Comparison of ENCODE assay signal across 14 mouse cellular contexts in the genomic region with DNA sequence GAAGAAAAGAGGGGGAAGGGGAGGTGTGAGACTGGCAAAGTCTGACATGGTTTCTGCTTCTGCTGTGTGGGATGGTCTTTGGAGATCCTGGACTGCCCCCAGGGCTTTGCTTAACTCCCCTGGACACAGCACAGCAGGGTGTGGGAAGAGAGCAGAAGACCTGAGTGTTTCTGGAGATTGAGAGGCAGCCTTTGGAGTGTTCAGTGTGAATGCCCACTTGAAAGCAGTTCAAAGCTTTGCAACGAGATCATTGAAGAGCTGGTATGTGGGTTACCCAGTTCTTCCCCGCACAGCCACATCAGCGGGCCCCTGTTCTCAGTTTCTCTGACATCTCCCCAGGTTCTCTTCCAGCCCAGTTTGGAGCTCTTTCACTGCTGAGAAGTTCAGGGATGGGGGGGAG. TPM values are rescaled to one million over a fixed set of nuclear protein-coding genes. Genes with fewer than 3 reads are reported as not detected.
DNase-seq lines count a peak whose midpoint lies in the region; ATAC-seq lines count a peak whose summit lies in the region.
"Had no signal": no experiment of that assay in that cellular context is flagged by ENCODE, and none has a peak within 500 bp of the region (broad histone marks: within the 10 kb centered on the region; RNA-seq: fewer than 3 reads in every experiment).

No protein-coding gene starts in this region.

- 40% methylated on average over 3 of the region's 3 CpGs for WGBS in hindbrain, embryonic 15.5 days
- 50% methylated on average over 3 of the region's 3 CpGs for WGBS in hindbrain, embryonic 12.5 days
- WGBS in neural tube, embryonic 12.5 days, result 57% methylated on average over 3 of the region's 3 CpGs
- WGBS in forebrain, embryonic 15.5 days, result 11% methylated on average over 3 of the region's 3 CpGs
- 69% methylated on average over 3 of the region's 3 CpGs for WGBS in neural tube, embryonic 13.5 days

- H3K27me3 ChIP-seq in hindbrain, embryonic 15.5 days, result no peaks in the 10 kb centered on the region
- H3K27me3 ChIP-seq in hindbrain, embryonic 12.5 days, result no peaks in the 10 kb centered on the region
- H3K27me3 ChIP-seq in neural tube, embryonic 12.5 days (replicated peaks), result no peaks in the 10 kb centered on the region
- no peaks in the 10 kb centered on the region for H3K27me3 ChIP-seq in forebrain, embryonic 15.5 days
- H3K27me3 ChIP-seq in neural tube, embryonic 13.5 days, result no peaks in the 10 kb centered on the region

- H3K9ac ChIP-seq in hindbrain, embryonic 15.5 days, result no peak overlapping the region
- no peak overlapping the region for H3K9ac ChIP-seq in hindbrain, embryonic 12.5 days
- no peak overlapping the region for H3K9ac ChIP-seq in neural tube, embryonic 12.5 days
- H3K9ac ChIP-seq in forebrain, embryonic 15.5 days (replicated peaks), result no peak overlapping the region
- H3K9ac ChIP-seq in neural tube, embryonic 13.5 days, result peak overlapping the region; percentile 4; the same call in 1 of the 2 replicates
- H3K9ac ChIP-seq: heart, embryonic 12.5 days had no signal

- H3K4me3 ChIP-seq in hindbrain, embryonic 15.5 days, result no peak overlapping the region
- H3K4me3 ChIP-seq in hindbrain, embryonic 12.5 days, result no peak overlapping the region
- H3K4me3 ChIP-seq in neural tube, embryonic 12.5 days, result no peak overlapping the region
- no peak overlapping the region for H3K4me3 ChIP-seq in forebrain, embryonic 15.5 days
- H3K4me3 ChIP-seq in neural tube, embryonic 13.5 days, result no peak overlapping the region
- H3K4me3 ChIP-seq: heart, embryonic 12.5 days had no signal

- H3K4me1 ChIP-seq in hindbrain, embryonic 15.5 days (replicated peaks), result peaks cover 50% of the 10 kb centered on the region
- peaks cover 19% of the 10 kb centered on the region for H3K4me1 ChIP-seq in hindbrain, embryonic 12.5 days
- H3K4me1 ChIP-seq in neural tube, embryonic 12.5 days, result peaks cover 34% of the 10 kb centered on the region
- peaks cover 52% of the 10 kb centered on the region for H3K4me1 ChIP-seq in forebrain, embryonic 15.5 days
- H3K4me1 ChIP-seq in neural tube, embryonic 13.5 days (replicated peaks), result peaks cover 62% of the 10 kb centered on the region

- peak overlapping the region; percentile 40 for H3K27ac ChIP-seq in hindbrain, embryonic 15.5 days (replicated peaks)
- H3K27ac ChIP-seq in hindbrain, embryonic 12.5 days, result no peak overlapping the region
- no peak overlapping the region for H3K27ac ChIP-seq in neural tube, embryonic 12.5 days
- peak overlapping the region; percentile 94 for H3K27ac ChIP-seq in forebrain, embryonic 15.5 days (replicated peaks)
- H3K27ac ChIP-seq in neural tube, embryonic 13.5 days (replicated peaks), result no peak overlapping the region

- no peak for DNase-seq in neural tube, embryonic 10.5 days (ENCODE audit: extremely low spot score, low spot score)
- DNase-seq in B cell, adult 2 months, result no peak
- DNase-seq in urinary bladder, postnatal 36 days (ENCODE audit: low spot score in 2 of 2), result no peak
- DNase-seq: embryo, embryonic 11 days; gastrocnemius, postnatal 25 days; kidney, adult 11 months; kidney, postnatal 14 days; lung, postnatal 14 days had no signal

- no peak for ATAC-seq in hindbrain, embryonic 15.5 days (ENCODE audit: low FRiP score, low read depth)
- ATAC-seq in hindbrain, embryonic 12.5 days (ENCODE audit: low FRiP score), result no peak
- no peak for ATAC-seq in neural tube, embryonic 12.5 days (ENCODE audit: low FRiP score, low read depth)
- ATAC-seq in forebrain, embryonic 15.5 days (replicated peaks), result peak; percentile 15; the same call in 1 of the 2 replicates
- ATAC-seq in neural tube, embryonic 13.5 days (ENCODE audit: low read depth), result no peak

- H3K9me3 ChIP-seq in hindbrain, embryonic 15.5 days, result no peaks in the 10 kb centered on the region
- no peaks in the 10 kb centered on the region for H3K9me3 ChIP-seq in hindbrain, embryonic 12.5 days (replicated peaks)
- H3K9me3 ChIP-seq in neural tube, embryonic 12.5 days, result no peaks in the 10 kb centered on the region
- no peaks in the 10 kb centered on the region for H3K9me3 ChIP-seq in forebrain, embryonic 15.5 days
- no peaks in the 10 kb centered on the region for H3K9me3 ChIP-seq in neural tube, embryonic 13.5 days

- H3K36me3 ChIP-seq in hindbrain, embryonic 15.5 days, result no peaks in the 10 kb centered on the region
- no peaks in the 10 kb centered on the region for H3K36me3 ChIP-seq in hindbrain, embryonic 12.5 days
- H3K36me3 ChIP-seq in neural tube, embryonic 12.5 days, result no peaks in the 10 kb centered on the region
- no peaks in the 10 kb centered on the region for H3K36me3 ChIP-seq in forebrain, embryonic 15.5 days
- H3K36me3 ChIP-seq in neural tube, embryonic 13.5 days, result no peaks in the 10 kb centered on the region
- H3K36me3 ChIP-seq: heart, embryonic 12.5 days had no signal

- H3K4me2 ChIP-seq in hindbrain, embryonic 15.5 days, result 0 out of 2 replicates have a peak overlapping the region, but pooled peaks have one; percentile 13
- H3K4me2 ChIP-seq in hindbrain, embryonic 12.5 days (replicated peaks), result no peak overlapping the region; the same call in 1 of the 2 replicates
- 0 out of 2 replicates have a peak overlapping the region, but pooled peaks have one; percentile 9 for H3K4me2 ChIP-seq in neural tube, embryonic 12.5 days (replicated peaks)
- peak overlapping the region; percentile 75 for H3K4me2 ChIP-seq in forebrain, embryonic 15.5 days (replicated peaks)
- H3K4me2 ChIP-seq in neural tube, embryonic 13.5 days, result peak overlapping the region; percentile 80
- H3K4me2 ChIP-seq: heart, embryonic 12.5 days had no signal

RNA-seq across cellular contexts. Expression of a gene that starts 4.7 kb away (rescaled TPM):
- 4.1 and 4.7 TPM in 2 replicates for polyA plus RNA-seq in hindbrain, embryonic 15.5 days (2015; fragmentation: Nextera tagmentation; extraction: Ambion mirVana)
- polyA plus RNA-seq in hindbrain, embryonic 12.5 days (2016; fragmentation: Nextera tagmentation; extraction: Ambion mirVana), result 1.9 and 2.1 TPM in 2 replicates
- polyA plus RNA-seq in neural tube, embryonic 12.5 days (2016; fragmentation: Nextera tagmentation; extraction: Ambion mirVana), result 2.8 and 3.7 TPM in 2 replicates
- 3.8 and 5.2 TPM in 2 replicates for polyA plus RNA-seq in forebrain, embryonic 15.5 days (2015; fragmentation: Nextera tagmentation; extraction: Ambion mirVana)
- polyA plus RNA-seq in neural tube, embryonic 13.5 days (2015; fragmentation: Nextera tagmentation; extraction: Ambion mirVana), result 6.0 and 6.9 TPM in 2 replicates
- polyA plus RNA-seq: heart, embryonic 12.5 days had no signal

Comparison
In these comparisons a context has a peak if more than half of its experiments do, and no peak if none do; other contexts are left out.
1. H3K27ac ChIP-seq: peak in hindbrain, embryonic 15.5 days (single experiment) and forebrain, embryonic 15.5 days (single experiment); none in hindbrain, embryonic 12.5 days (single experiment), neural tube, embryonic 12.5 days (single experiment) and neural tube, embryonic 13.5 days (single experiment).